Comparison of ENCODE assay signal across 20 mouse cellular contexts in genomic region chr10:17564895-17565620, GRCm38 (mm10).
DNase-seq lines count a peak whose midpoint lies in the region; ATAC-seq lines count a peak whose summit lies in the region.
"Had no signal": no experiment of that assay in that cellular context is flagged by ENCODE, and none has a peak within 500 bp of the region (broad histone marks: within the 10 kb centered on the region; RNA-seq: fewer than 3 reads in every experiment).

No protein-coding gene starts in this region.

- 65% methylated on average over 6 of the region's 6 CpGs for WGBS in embryonic facial prominence, embryonic 10.5 days

- ATAC-seq in activated CD4-positive, CD25-positive, alpha-beta regulatory T cell, adult 4 months: peak; percentile 73
- peak; percentile 82 for ATAC-seq in megakaryocyte, adult 5-6 weeks (ENCODE audit: poor library complexity, severe bottlenecking)
- ATAC-seq: forebrain, embryonic 13.5 days had no signal

- no peaks in the 10 kb centered on the region for H3K36me3 ChIP-seq in embryonic facial prominence, embryonic 10.5 days (replicated peaks)
- H3K36me3 ChIP-seq: hindbrain, embryonic 13.5 days; neural tube, embryonic 12.5 days had no signal

- H3K9me3 ChIP-seq in embryonic facial prominence, embryonic 10.5 days: no peaks in the 10 kb centered on the region
- H3K9me3 ChIP-seq: forebrain, embryonic 13.5 days; hindbrain, embryonic 13.5 days; megakaryocyte, embryonic 14.5 days; neural tube, embryonic 12.5 days had no signal

- H3K27me3 ChIP-seq in embryonic facial prominence, embryonic 10.5 days (replicated peaks; ENCODE audit: low read depth, poor library complexity, severe bottlenecking): no peaks in the 10 kb centered on the region
- H3K27me3 ChIP-seq: forebrain, embryonic 13.5 days; hindbrain, embryonic 13.5 days; megakaryocyte, embryonic 14.5 days; neural tube, embryonic 12.5 days had no signal

- peak; percentile 10 to 42 for DNase-seq in frontal cortex, adult 2 months (ENCODE audit: extremely low spot score in 1 of 2, low spot score in 1 of 2)
- no peak for DNase-seq in frontal cortex, postnatal 14 days (ENCODE audit: low spot score in 2 of 2)
- DNase-seq in A20 (ENCODE audit: low read depth, low spot score): peak; percentile 39
- DNase-seq in layer of hippocampus, postnatal 14 days (ENCODE audit: low spot score in 2 of 2): no peak
- DNase-seq in gastrocnemius, postnatal 4 days (ENCODE audit: low spot score in 2 of 2): no peak
- DNase-seq in embryonic facial prominence, embryonic 10.5 days (ENCODE audit: low spot score): no peak
- DNase-seq: adrenal gland, adult 2 months; cerebellum, postnatal 10 days; heart, adult 2 months; kidney, adult 18-20 months; kidney, postnatal 10 days; layer of hippocampus, adult 9-11 months; lung, embryonic 14.5 days; right cerebral cortex, postnatal 25 days had no signal

- H3K27ac ChIP-seq in embryonic facial prominence, embryonic 10.5 days (replicated peaks): no peak overlapping the region
- H3K27ac ChIP-seq: forebrain, embryonic 13.5 days; heart, adult 2 months; hindbrain, embryonic 13.5 days; neural tube, embryonic 12.5 days had no signal

- peaks cover 13% of the 10 kb centered on the region for H3K4me1 ChIP-seq in embryonic facial prominence, embryonic 10.5 days
- H3K4me1 ChIP-seq: neural tube, embryonic 12.5 days had no signal

- H3K4me3 ChIP-seq in embryonic facial prominence, embryonic 10.5 days: no peak overlapping the region
- H3K4me3 ChIP-seq: forebrain, embryonic 13.5 days; heart, adult 2 months; hindbrain, embryonic 13.5 days; megakaryocyte, embryonic 14.5 days; neural tube, embryonic 12.5 days had no signal

Comparison
In these comparisons a context has a peak if more than half of its experiments do, and no peak if none do; other contexts are left out.
1. DNase-seq: peak in frontal cortex, adult 2 months (2 of 2) and A20 (single experiment); none in frontal cortex, postnatal 14 days (0 of 2), layer of hippocampus, postnatal 14 days (0 of 2), gastrocnemius, postnatal 4 days (0 of 2) and embryonic facial prominence, embryonic 10.5 days (single experiment).